Mouse (Mus musculus) left cerebral cortex, adult 2 months (tissue): ENCODE results near the gene Ecm2. TPM values are rescaled to one million over a fixed set of nuclear protein-coding genes. Genes with fewer than 3 reads are reported as not detected.

Experiments used
- DNase-seq, 2 experiments: peaks; one replicate each; pipeline ENCODE4 v3.0.0; 2021 to 2022; ENCODE audit warnings: low spot score in 2 of 2, mixed read lengths in 1 of 2; ENCODE audit errors: extremely low spot score in 1 of 2
- H3K27ac ChIP-seq: fragments of 200-600 bp; 2 replicates; pipeline ENCODE4 v1.8.1; 2022
- H3K4me3 ChIP-seq: fragments of 200-600 bp; 2 replicates; pipeline ENCODE4 v1.8.1; 2022
- CTCF ChIP-seq: fragments of 200-600 bp; IDR thresholded peaks from 2 replicates; pipeline ENCODE4 v1.8.1; 2022; ENCODE audit warnings: antibody characterized with exemption, mild to moderate bottlenecking, moderate library complexity
- intact Hi-C: fragments of 180-260 bp; cut with DNase I; formaldehyde crosslinking; loops from one replicate; pipeline ENCODE4 v1.15.1; 2025
- total RNA-seq, 2 experiments: library from RNA; stranded (reverse); gene quantifications; 2 replicates each; pipeline ENCODE4 v1.2.3; 2021

The Ecm2 gene
- total RNA-seq, 2 experiments from 2014 or later: 2.2 to 2.4 TPM

- no peak for TF ChIP-seq CTCF
- intact Hi-C loops: no loop called here
- no peak for DNase-seq
Measured at GRCm38 (mm10) chr13:49526235-49526634, 21.6 kb downstream of the Ecm2 start.

GRCm38 (mm10) chr13:49530636-49531035 is 26.0 kb downstream of the Ecm2 start:
- Histone ChIP-seq H3K4me3 (no peak overlapping the region), H3K27ac (no peak overlapping the region)
- DNase-seq: no peak
- intact Hi-C loops: no loop called here
- TF ChIP-seq CTCF: no peak; the same call in none of the 2 replicates

More at GRCm38 (mm10) chr13:49526235-49526634, 21.6 kb downstream of the Ecm2 start:
- H3K27ac ChIP-seq: no peak overlapping the region
- H3K4me3 ChIP-seq: no peak overlapping the region

- Histone ChIP-seq H3K27ac (no peak overlapping the region), H3K4me3 (no peak overlapping the region)
- no peak for TF ChIP-seq CTCF
- no peak for DNase-seq
- intact Hi-C loops: no loop called here
Measured at GRCm38 (mm10) chr13:49536946-49537345, 32.3 kb downstream of the Ecm2 start.

- Histone ChIP-seq H3K27ac (no peak overlapping the region), H3K4me3 (no peak overlapping the region)
- no peak for DNase-seq
- TF ChIP-seq CTCF: no peak
- intact Hi-C loops: no loop called here
Measured at GRCm38 (mm10) chr13:49538693-49539092, 34.1 kb downstream of the Ecm2 start.

- Histone ChIP-seq H3K4me3 (no peak within 1 kb of the TSS), H3K27ac (no peak within 1 kb of the TSS)
- TF ChIP-seq CTCF: no peak
- intact Hi-C loops: no loop called here
- DNase-seq: no peak
Measured at GRCm38 (mm10) chr13:49544279-49544678, 39.7 kb downstream of the Ecm2 start, which contains the start of gene Aspn. Gene Aspn (plus strand): TSS chr13:49544443.

GRCm38 (mm10) chr13:49545646-49546045 is 41.0 kb downstream of the Ecm2 start:
- Histone ChIP-seq H3K4me3 (no peak overlapping the region), H3K27ac (no peak overlapping the region)
- no peak for DNase-seq
- no peak for TF ChIP-seq CTCF
- intact Hi-C loops: no loop called here

- no peak overlapping the region for H3K4me3 ChIP-seq
- H3K27ac ChIP-seq: no peak overlapping the region
- intact Hi-C loops: no loop called here
- no peak for TF ChIP-seq CTCF
- no peak for DNase-seq
Measured at GRCm38 (mm10) chr13:49546517-49546916, 41.9 kb downstream of the Ecm2 start.

- Histone ChIP-seq H3K27ac (no peak overlapping the region), H3K4me3 (no peak overlapping the region)
- intact Hi-C loops: no loop called here
- DNase-seq: no peak
- TF ChIP-seq CTCF: no peak
Measured at GRCm38 (mm10) chr13:49547563-49548150, 43.0 kb downstream of the Ecm2 start.

- no peak for DNase-seq
- H3K27ac ChIP-seq: no peak overlapping the region
- H3K4me3 ChIP-seq: no peak overlapping the region
- intact Hi-C loops: no loop called here
- TF ChIP-seq CTCF: no peak
Measured at GRCm38 (mm10) chr13:49549616-49550015, 45.0 kb downstream of the Ecm2 start.

- no peak overlapping the region for H3K4me3 ChIP-seq
- DNase-seq: no peak
- no peak overlapping the region for H3K27ac ChIP-seq
- intact Hi-C loops: no loop called here
- no peak for TF ChIP-seq CTCF
Measured at GRCm38 (mm10) chr13:49554519-49554918, 49.9 kb downstream of the Ecm2 start.

- Histone ChIP-seq H3K27ac (no peak overlapping the region), H3K4me3 (no peak overlapping the region)
- DNase-seq: no peak
- no peak for TF ChIP-seq CTCF
- intact Hi-C loops: no loop called here
Measured at GRCm38 (mm10) chr13:49556203-49556602, 51.6 kb downstream of the Ecm2 start.

- TF ChIP-seq CTCF: no peak
- H3K27ac ChIP-seq: no peak overlapping the region
- no peak for DNase-seq
- H3K4me3 ChIP-seq: no peak overlapping the region
- intact Hi-C loops: no loop called here
Measured at GRCm38 (mm10) chr13:49556924-49557323, 52.3 kb downstream of the Ecm2 start.

- DNase-seq: peak in 1 of 2 experiments; percentile 11
- intact Hi-C loops: no loop called here
Measured at GRCm38 (mm10) chr13:49559185-49559584, 54.6 kb downstream of the Ecm2 start.

More at GRCm38 (mm10) chr13:49559185-49559584, 54.6 kb downstream of the Ecm2 start:
- peak; percentile 37 for TF ChIP-seq CTCF
- Histone ChIP-seq H3K4me3 (no peak overlapping the region), H3K27ac (no peak overlapping the region)
